Mouse (Mus musculus) stomach, postnatal 0 days (tissue): ENCODE results near the gene Mobp. TPM values are rescaled to one million over a fixed set of nuclear protein-coding genes. Genes with fewer than 3 reads are reported as not detected.

Experiments used
- ATAC-seq: fragments of 200-750 bp; cut with Nextera tagmentation; 2 replicates; pipeline ENCODE4 v1.8.0; 2017; ENCODE audit not compliant: low FRiP score, low TSS enrichment
- DNase-seq: peaks from one replicate; pipeline ENCODE4 v3.0.0-alpha.2; 2016; ENCODE audit warnings: low spot score
- H3K27ac ChIP-seq: fragments of 300-500 bp; sonication (generic); replicated peaks from 2 replicates; pipeline ENCODE4 v1.5.1; 2014; ENCODE audit warnings: mild to moderate bottlenecking, control low read depth
- H3K27me3 ChIP-seq: fragments of 300-500 bp; sonication (generic); 2 replicates; pipeline ENCODE4 v1.6.1; 2014; ENCODE audit warnings: low read length; ENCODE audit not compliant: control insufficient read depth, insufficient read depth
- H3K36me3 ChIP-seq: fragments of 300-500 bp; sonication (generic); 2 replicates; pipeline ENCODE4 v1.6.1; 2014; ENCODE audit warnings: low read length, mixed read lengths; ENCODE audit not compliant: control insufficient read depth, insufficient read depth
- H3K4me1 ChIP-seq: fragments of 300-500 bp; sonication (generic); replicated peaks from 2 replicates; pipeline ENCODE4 v1.6.1; 2014; ENCODE audit warnings: antibody characterized with exemption; ENCODE audit not compliant: control insufficient read depth, insufficient read depth
- H3K4me2 ChIP-seq: fragments of 300-500 bp; sonication (generic); replicated peaks from 2 replicates; pipeline ENCODE4 v1.6.1; 2014; ENCODE audit warnings: low read depth, mild to moderate bottlenecking, control low read depth, moderate library complexity
- H3K4me3 ChIP-seq: fragments of 300-500 bp; sonication (generic); 2 replicates; pipeline ENCODE4 v1.5.1; 2014; ENCODE audit warnings: low read depth, low read length, control low read depth
- H3K9ac ChIP-seq: fragments of 300-500 bp; sonication (generic); 2 replicates; pipeline ENCODE4 v1.6.1; 2014; ENCODE audit warnings: mild to moderate bottlenecking, low read length, control low read depth, mixed read lengths
- H3K9me3 ChIP-seq: fragments of 300-500 bp; sonication (generic); 2 replicates; pipeline ENCODE4 v1.6.1; 2016; ENCODE audit warnings: low read length; ENCODE audit not compliant: control insufficient read depth
- CTCF ChIP-seq: IDR thresholded peaks from 2 replicates; pipeline ENCODE4 v1.5.1; 2016; ENCODE audit warnings: antibody characterized with exemption, low read depth, mild to moderate bottlenecking, moderate library complexity
- EP300 ChIP-seq: optimal IDR thresholded peaks from 2 replicates; pipeline ENCODE3; 2016; ENCODE audit warnings: antibody characterized with exemption
- WGBS: fragments of 180-500 bp; shearing (Covaris S2); extraction: QIAGEN DNeasy Blood & Tissue Kit; methylation state at CpG from one replicate; pipeline ENCODE4 v1.1.7; 2014; 5-methylcytosine and 5-hydroxymethylcytosine counted together
- polyA plus RNA-seq: library from polyadenylated mRNA; unstranded; fragments of >200 nt; fragmentation: Nextera tagmentation; extraction: Ambion mirVana; gene quantifications from 2 replicates; pipeline ENCODE4 v1.2.1, GENCODE M21; 2015

Mobp gene
- polyA plus RNA-seq, 1 experiment from 2014 or later: 0.32 TPM

- ATAC-seq: no peak
- no peak for DNase-seq
- H3K27ac ChIP-seq: no peak overlapping the region
- no peak overlapping the region for H3K9ac ChIP-seq
- WGBS: 46% methylated on average over 8 of the region's 8 CpGs
- H3K36me3 ChIP-seq: peaks cover 15% of the 10 kb centered on the region; the same call in 1 of the 2 replicates
- no peaks in the 10 kb centered on the region for H3K27me3 ChIP-seq
- H3K4me3 ChIP-seq: no peak overlapping the region
- no peaks in the 10 kb centered on the region for H3K4me1 ChIP-seq
- no peaks in the 10 kb centered on the region for H3K9me3 ChIP-seq
- no peak overlapping the region for H3K4me2 ChIP-seq
- TF ChIP-seq EP300 (no peak), CTCF (no peak)
Observed at GRCm38 (mm10) chr9:120132980-120133754, 16.3 kb upstream of the Mobp start.

GRCm38 (mm10) chr9:120133755-120134475 lies 15.6 kb upstream of the Mobp start:
- Histone ChIP-seq H3K9me3 (no peaks in the 10 kb centered on the region), H3K4me1 (no peaks in the 10 kb centered on the region), H3K4me3 (no peak overlapping the region), H3K27ac (no peak overlapping the region), H3K36me3 (peaks cover 15% of the 10 kb centered on the region; the same call in 1 of the 2 replicates), H3K27me3 (no peaks in the 10 kb centered on the region), H3K4me2 (no peak overlapping the region), H3K9ac (no peak overlapping the region)
- no peak for DNase-seq
- ATAC-seq: no peak
- 34% methylated on average over 6 of the region's 6 CpGs for WGBS
- TF ChIP-seq EP300: no peak
- no peak for TF ChIP-seq CTCF

GRCm38 (mm10) chr9:120134529-120135160 lies 14.9 kb upstream of the Mobp start:
- Histone ChIP-seq H3K9ac (no peak overlapping the region), H3K27me3 (no peaks in the 10 kb centered on the region), H3K9me3 (no peaks in the 10 kb centered on the region), H3K4me3 (no peak overlapping the region), H3K27ac (no peak overlapping the region), H3K4me2 (no peak overlapping the region), H3K4me1 (no peaks in the 10 kb centered on the region), H3K36me3 (peaks cover 9% of the 10 kb centered on the region; the same call in 1 of the 2 replicates)
- DNase-seq: no peak
- no peak for ATAC-seq
- WGBS: 73% methylated on average over 13 of the region's 13 CpGs
- TF ChIP-seq CTCF (no peak), EP300 (no peak)

- H3K36me3 ChIP-seq: peaks cover 9% of the 10 kb centered on the region; the same call in 1 of the 2 replicates
- no peak overlapping the region for H3K4me3 ChIP-seq
- ATAC-seq (no peak), DNase-seq (no peak)
- no peak overlapping the region for H3K27ac ChIP-seq
- no peaks in the 10 kb centered on the region for H3K27me3 ChIP-seq
- no peaks in the 10 kb centered on the region for H3K4me1 ChIP-seq
- WGBS: 86% methylated on average over 11 of the region's 11 CpGs
- H3K9me3 ChIP-seq: no peaks in the 10 kb centered on the region
- H3K4me2 ChIP-seq: no peak overlapping the region
- TF ChIP-seq EP300 (no peak), CTCF (no peak)
- no peak overlapping the region for H3K9ac ChIP-seq
Observed at GRCm38 (mm10) chr9:120135454-120135853, 14.1 kb upstream of the Mobp start.

- no peak overlapping the region for H3K4me2 ChIP-seq
- peak; percentile 86 for DNase-seq
- TF ChIP-seq EP300 (no peak), CTCF (peak; percentile 96)
- no peaks in the 10 kb centered on the region for H3K9me3 ChIP-seq
- no peaks in the 10 kb centered on the region for H3K36me3 ChIP-seq
- ATAC-seq: peak; percentile 86
- no peaks in the 10 kb centered on the region for H3K27me3 ChIP-seq
- 4% methylated on average over 4 of the region's 4 CpGs for WGBS
- no peaks in the 10 kb centered on the region for H3K4me1 ChIP-seq
- H3K4me3 ChIP-seq: no peak overlapping the region
- H3K27ac ChIP-seq: no peak overlapping the region
- no peak overlapping the region for H3K9ac ChIP-seq
Observed at GRCm38 (mm10) chr9:120140652-120141051, 8.9 kb upstream of the Mobp start.
